Mouse (Mus musculus) cortical plate, adult 2 months (tissue): ENCODE measurements around the gene Avpr1a.

Source experiments
- CTCF ChIP-seq: fragments of 200-500 bp; IDR thresholded peaks from 2 replicates; pipeline ENCODE4 v1.5.1; 2011; ENCODE audit warnings: mild to moderate bottlenecking, control low read depth, low read length; ENCODE audit not compliant: insufficient read depth; ENCODE audit errors: extremely low read depth
- POLR2A ChIP-seq: fragments of 200-500 bp; IDR thresholded peaks from 2 replicates; pipeline ENCODE4 v1.6.1; 2011; ENCODE audit warnings: mild to moderate bottlenecking, low read length, control low read depth; ENCODE audit not compliant: insufficient read depth; ENCODE audit errors: extremely low read depth

DNA sequence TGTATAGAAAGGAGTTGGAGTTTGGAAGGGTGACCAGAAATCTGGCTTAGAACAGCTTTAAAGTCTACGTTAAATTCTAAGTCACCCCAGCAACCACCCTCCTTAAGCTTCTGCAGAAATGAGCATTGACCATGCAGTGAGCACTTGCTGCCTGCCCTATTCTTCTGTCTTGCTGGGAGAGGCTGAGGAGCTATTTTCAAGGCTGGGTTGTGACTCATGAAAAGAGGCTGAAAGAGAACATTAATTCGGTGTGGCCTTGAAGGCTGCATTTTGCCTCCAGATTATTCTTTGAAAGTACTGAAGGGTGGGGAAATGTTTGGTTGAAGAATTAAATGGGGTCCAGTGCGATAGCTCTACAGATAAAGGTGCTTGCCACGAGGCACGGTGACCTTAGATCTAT is 28.5 kb downstream of the Avpr1a start:
- TF ChIP-seq POLR2A = no peak
- no peak for TF ChIP-seq CTCF
